Mouse (Mus musculus): ENCODE results near the gene 1190007I07Rik.
A peak's percentile ranks its signal among the peaks of the same experiment; 100 is the strongest.

The 1190007I07Rik gene

GRCm38 (mm10) chr10:82622671-82623552 is at the start of gene 1190007I07Rik:
Gene 1190007I07Rik (minus strand): TSS chr10:82623228.
- DNase-seq = peak; percentile 86

GRCm38 (mm10) chr10:82670205-82670604 is 47.2 kb upstream of the 1190007I07Rik start:
- DNase-seq = no peak

- DNase-seq = peak; percentile 87
Observed at GRCm38 (mm10) chr10:82666436-82667234, 43.6 kb upstream of the 1190007I07Rik start.

DNA sequence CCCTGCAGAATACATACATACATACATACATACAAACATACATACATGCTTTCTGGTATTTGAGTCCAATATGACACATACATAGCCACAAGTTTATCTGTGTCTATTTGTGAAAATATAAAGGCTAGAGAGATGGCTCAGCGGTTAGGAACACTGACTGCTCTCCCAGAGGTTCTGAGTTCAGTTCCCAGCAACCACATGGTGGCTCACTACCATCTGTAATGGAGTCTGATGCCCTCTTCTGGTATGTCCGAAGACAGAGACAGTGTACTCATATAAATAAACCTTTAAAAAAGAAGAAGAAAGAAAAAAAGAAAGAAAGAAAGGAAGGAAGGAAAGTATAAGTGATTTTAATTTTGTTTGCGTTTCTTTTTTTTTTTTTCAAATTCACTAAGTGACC is 42.9 kb upstream of the 1190007I07Rik start:
- DNase-seq = no peak

DNA sequence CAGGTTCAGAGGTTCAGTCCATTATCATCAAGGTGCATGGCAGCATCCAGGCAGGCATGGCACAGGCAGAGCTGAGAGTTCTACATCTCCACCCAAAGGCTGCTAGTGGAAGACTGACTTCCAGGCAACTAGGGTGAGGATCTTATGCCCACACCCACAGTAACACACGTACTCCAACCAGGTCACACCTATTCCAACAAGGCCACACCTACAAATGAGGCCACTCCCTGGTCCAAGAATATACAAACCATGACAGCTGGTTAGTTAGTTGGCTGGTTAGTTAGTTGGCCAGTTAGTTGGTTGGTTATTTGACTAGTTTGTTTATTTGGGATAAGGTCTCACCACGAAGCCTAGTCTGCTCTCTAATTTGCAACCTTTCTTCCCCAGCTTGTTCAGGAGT is 40.3 kb upstream of the 1190007I07Rik start:
- DNase-seq = no peak

- peak; percentile 54 to 76 for DNase-seq
Observed at GRCm38 (mm10) chr10:82662267-82662990, 39.4 kb upstream of the 1190007I07Rik start.

GRCm38 (mm10) chr10:82661820-82662219 is 38.8 kb upstream of the 1190007I07Rik start:
- DNase-seq = peak; percentile 16 to 36

DNA sequence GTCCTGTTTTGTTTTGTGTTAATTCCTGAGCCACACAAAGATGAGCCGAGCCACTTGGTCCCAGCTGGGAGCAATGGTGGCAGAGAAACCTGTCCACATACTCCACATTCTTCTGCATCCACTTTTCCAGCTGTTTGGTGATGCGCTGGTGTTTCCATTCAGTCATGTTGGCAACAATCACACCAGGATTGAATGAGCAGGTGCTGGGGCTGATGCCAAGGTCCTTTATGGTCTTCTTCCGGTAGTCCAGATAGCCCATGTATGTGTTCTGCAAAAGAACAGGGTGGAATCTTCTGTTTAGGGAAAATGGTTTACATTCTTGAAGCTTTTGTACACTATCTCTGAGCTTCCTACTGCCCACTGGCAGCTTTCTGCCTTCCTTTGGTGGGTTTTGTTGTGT is 31.6 kb upstream of the 1190007I07Rik start:
- DNase-seq = no peak

DNA sequence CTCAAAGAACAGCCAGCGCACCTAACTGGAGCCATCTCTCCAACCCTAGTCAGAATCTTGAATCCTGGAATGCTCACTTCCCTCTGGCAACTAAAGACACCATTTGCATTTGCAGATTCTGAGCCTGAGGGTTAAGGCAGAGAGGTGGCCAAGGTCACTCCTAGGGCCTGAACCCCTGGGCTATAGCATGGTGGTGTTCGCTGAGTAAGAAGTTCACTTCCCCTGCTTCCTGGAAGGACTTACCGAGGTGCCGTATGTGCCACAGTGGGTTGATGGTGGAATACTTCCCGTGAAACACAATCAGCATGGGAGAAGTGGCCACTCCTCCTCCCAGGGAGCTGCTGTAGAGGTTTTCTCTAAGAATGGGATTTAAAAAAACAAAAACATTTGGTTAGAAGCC is 29.6 kb upstream of the 1190007I07Rik start:
- DNase-seq = no peak

- no peak for DNase-seq
Observed at GRCm38 (mm10) chr10:82651221-82651620, 28.2 kb upstream of the 1190007I07Rik start.

- DNase-seq = no peak
Observed at GRCm38 (mm10) chr10:82647205-82647811, 24.3 kb upstream of the 1190007I07Rik start.

GRCm38 (mm10) chr10:82646083-82646482 is 23.1 kb upstream of the 1190007I07Rik start:
- no peak for DNase-seq

DNA sequence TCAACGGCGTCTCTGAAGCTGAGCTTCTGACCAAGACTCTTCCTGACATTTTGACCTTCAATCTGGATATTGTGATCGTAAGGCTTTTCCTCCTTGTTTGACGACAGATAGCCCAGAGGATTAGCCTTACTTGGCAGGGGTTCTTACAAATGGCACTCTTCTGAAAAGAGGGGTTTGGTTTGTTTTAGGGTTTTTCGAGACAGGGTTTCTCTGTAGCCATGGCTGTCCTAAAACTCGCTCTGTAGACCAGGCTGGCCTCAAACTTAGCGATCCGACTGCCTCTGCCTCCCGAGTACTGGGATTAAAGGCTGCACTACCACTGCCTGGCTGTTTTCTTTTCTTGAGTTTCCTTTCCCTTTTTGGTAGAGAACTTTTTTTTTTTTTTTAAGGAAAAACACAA is 18.5 kb upstream of the 1190007I07Rik start:
- DNase-seq = no peak

GRCm38 (mm10) chr10:82639032-82639698 is 16.1 kb upstream of the 1190007I07Rik start:
- DNase-seq = no peak

DNA sequence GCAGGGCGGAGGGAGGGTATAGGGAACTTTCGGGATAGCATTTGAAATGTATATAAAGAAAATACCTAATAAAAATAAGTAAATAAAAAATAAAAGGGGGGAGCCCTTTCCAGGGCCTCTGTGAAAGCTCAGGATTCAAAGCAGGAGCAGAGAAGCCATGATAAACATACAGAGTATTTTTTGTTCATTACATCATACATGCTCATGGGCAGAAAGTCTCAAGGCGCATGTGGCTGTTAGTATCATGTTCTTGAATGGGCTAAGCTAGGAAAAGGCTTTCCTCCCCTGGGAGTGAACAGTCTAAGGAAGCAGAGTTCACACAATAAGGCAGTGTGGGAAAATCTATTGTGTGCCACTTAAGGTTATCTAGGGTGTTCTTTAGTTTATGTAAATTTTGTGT is 13.3 kb upstream of the 1190007I07Rik start:
- DNase-seq = no peak

DNA sequence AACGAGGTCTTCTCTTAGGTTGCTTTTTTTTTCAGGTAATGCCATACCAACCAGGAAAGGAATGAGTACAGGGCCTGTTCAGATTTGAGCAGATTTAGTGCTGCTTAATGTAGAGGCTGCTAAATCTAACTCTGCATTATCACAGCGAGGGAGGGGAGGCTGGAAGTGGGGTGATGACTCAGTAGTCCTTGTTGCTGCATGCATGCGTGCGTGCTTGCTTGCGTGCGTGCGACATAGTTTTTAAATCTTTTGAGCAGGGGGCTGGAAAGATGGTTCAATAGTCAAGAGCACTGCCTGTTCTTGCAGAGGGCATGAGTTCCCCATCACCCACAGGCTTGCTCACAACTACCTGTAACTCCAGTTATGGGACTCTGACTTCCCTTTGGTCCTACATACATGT is 11.3 kb upstream of the 1190007I07Rik start:
- DNase-seq = no peak

DNA sequence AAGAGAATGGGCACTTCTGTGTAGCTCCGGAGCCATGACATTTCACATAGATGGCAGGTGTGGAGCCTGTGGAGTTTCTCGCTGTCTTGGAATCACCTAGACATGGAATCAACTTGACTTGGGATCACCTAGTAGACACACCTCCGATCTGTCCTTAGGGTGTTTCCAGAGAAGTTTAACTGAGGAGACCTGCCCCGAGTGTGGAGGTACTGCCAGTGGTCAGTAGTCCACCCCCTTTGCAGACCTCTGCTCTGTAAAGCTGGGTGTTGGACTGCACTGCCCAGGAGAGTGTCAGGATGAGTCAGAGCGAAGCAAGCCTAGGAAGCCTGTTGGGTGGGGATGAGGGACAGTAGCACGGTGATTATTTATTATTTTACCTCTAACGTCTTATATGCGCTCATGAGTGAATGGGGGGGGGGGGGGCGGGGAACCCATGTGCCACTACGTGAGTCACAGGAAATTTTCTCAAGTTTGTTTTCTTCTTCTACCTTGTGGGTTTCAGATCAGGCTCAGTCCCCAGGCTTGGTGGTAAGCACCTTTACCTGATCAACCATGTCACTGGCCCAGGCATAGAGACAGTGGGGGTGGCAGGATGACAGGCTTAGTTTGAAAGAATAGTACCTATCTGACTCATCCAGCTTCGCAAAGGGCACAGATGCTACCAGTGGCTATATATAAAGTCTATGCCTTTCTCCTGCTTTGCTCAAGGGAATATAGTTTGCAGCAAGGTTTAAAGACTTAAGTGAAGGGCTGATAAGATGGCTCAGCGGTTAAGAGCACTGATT is 9.7 kb upstream of the 1190007I07Rik start:
- no peak for DNase-seq

DNA sequence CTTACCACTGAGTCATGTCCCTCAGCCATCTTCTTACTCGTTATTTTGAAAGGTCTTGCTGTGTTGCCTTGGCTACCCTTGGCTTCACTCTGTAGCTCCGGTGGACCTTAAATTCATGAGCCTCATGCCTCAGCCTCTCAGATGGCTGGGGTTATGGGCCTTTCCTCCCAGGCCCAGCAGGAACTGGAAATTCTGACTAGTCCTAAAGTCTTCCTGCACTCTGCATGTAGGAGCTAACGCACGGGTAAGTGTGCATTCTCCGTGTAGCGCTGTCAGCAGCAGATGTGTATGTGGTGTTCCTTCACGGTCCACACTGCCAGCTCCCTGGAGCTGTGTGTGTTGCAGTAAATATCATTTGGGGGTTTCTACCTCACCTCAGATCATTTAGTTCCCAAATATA is 8.1 kb upstream of the 1190007I07Rik start:
- no peak for DNase-seq

DNA sequence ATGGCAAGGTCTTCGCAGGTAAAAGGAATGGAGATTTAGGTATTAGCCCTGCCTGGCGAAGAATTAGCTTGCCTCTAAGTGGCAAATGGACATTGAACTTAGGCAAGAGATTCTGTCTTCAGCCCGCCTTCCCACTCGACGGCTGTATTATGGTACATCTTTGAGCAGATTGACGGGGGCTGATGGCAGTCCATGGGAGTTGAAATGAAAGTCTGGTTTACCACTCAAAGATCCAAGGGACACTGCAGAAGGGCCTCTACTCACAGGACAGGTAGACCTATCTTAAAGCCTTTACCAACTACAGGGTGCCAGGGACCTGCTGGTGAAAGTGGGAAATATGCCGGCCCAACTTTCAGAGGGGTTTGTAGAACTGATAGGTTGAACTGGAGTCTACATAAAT is 7.5 kb upstream of the 1190007I07Rik start:
- DNase-seq = no peak

DNA sequence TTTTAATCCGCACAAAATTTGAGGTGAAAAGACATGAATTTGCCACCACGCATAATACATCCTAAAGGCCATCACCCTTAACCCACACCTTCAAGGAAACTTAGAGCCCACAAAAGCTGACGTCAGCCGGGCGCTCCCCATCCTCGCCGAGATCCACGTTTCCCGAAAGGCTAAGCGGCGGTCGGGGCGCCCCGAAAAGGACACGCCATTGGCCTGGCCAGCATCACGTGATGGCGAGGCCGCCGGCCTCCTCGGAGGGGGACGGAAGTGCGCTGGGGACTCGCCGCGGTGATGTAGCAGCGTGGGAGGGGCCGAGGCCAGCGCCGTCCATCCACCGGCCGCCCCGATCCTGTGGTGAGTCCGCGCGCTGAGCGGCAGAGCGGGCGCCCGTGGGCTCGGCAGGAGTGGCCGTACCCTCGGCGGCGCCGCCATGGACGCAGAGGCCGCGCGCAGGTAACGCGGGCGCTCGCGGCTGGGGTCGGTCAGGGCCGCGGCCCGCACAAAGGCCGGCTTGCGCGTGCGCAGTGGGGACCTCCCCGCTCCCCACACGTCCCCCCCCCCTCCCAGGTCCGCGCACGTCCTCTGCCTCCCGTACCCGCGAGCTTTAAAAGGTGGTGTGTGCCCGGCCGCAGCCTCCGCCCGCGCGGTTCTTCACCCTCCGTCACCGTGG is 6.7 kb upstream of the 1190007I07Rik start, which contains the start of gene Tdg:
Gene Tdg, plus strand, starts transcription at position 243 of the 670 bp plus-strand sequence.
- peak; percentile 88 to 94 for DNase-seq
